9 mouse cellular contexts compared by ENCODE assay signal in the genomic region with DNA sequence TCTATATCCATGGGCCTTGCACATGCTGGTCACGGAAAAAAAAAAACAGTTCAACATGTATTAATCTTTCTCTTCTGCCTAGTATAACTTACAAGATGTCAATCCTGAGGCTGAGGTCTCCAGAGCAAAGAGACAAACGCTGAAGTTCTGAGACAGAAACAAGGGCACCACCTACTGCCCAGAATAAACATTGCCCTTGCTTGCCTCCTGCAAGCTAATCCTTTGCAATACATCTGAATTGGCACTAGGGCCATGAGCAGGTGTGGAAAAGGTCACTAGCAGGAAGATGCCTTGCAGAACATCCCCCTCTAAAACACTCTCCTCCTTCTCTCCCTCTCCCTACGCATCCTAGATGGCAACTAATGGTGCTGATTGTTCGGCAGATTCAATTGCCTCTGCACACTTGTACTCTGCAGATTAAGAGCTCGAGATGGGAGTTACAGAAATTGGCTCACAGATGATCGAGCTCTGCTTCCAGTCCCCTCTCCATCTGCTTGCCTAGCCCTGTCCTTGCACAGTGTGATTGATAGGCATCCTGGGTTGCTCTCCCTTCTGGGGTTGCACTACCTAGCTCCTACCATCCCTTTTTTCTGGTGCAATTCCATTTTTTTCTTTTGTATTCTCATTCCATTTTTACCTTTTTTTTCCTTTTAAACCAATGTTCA.
A peak's percentile ranks its signal among the peaks of the same experiment; 100 is the strongest.
DNase-seq lines count a peak whose midpoint lies in the region; ATAC-seq lines count a peak whose summit lies in the region.
"Had no signal": no experiment of that assay in that cellular context is flagged by ENCODE, and none has a peak within 500 bp of the region (broad histone marks: within the 10 kb centered on the region; RNA-seq: fewer than 3 reads in every experiment).

No protein-coding gene starts in this region.

- H3K27me3 ChIP-seq in liver, embryonic 12.5 days (replicated peaks): no peaks in the 10 kb centered on the region
- H3K27me3 ChIP-seq in hindbrain, embryonic 16.5 days (replicated peaks; ENCODE audit: control insufficient read depth, insufficient read depth, low read length): no peaks in the 10 kb centered on the region
- H3K27me3 ChIP-seq in midbrain, embryonic 16.5 days (ENCODE audit: control insufficient read depth, insufficient read depth, low read depth, low read length): no peaks in the 10 kb centered on the region
- H3K27me3 ChIP-seq: megakaryocyte, embryonic 14.5 days had no signal

- WGBS in liver, embryonic 12.5 days (ENCODE audit: insufficient replicate concordance): 28% methylated on average over 6 of the region's 6 CpGs
- 33% methylated on average over 6 of the region's 6 CpGs for WGBS in hindbrain, embryonic 16.5 days
- WGBS in midbrain, embryonic 16.5 days: 45% methylated on average over 6 of the region's 6 CpGs

- no peak overlapping the region for H3K27ac ChIP-seq in liver, embryonic 12.5 days
- no peak overlapping the region for H3K27ac ChIP-seq in hindbrain, embryonic 16.5 days (ENCODE audit: low read depth, low read length)
- no peak overlapping the region for H3K27ac ChIP-seq in midbrain, embryonic 16.5 days (ENCODE audit: low read length)

- H3K4me2 ChIP-seq in liver, embryonic 12.5 days: no peak overlapping the region
- H3K4me2 ChIP-seq in hindbrain, embryonic 16.5 days (ENCODE audit: low read length): no peak overlapping the region
- no peak overlapping the region for H3K4me2 ChIP-seq in midbrain, embryonic 16.5 days (ENCODE audit: low read length)

- no peaks in the 10 kb centered on the region for H3K9me3 ChIP-seq in liver, embryonic 12.5 days (replicated peaks)
- no peaks in the 10 kb centered on the region for H3K9me3 ChIP-seq in hindbrain, embryonic 16.5 days (ENCODE audit: control insufficient read depth, low read length)
- H3K9me3 ChIP-seq in midbrain, embryonic 16.5 days (replicated peaks; ENCODE audit: control insufficient read depth, low read length, poor library complexity, severe bottlenecking): 0 out of 2 replicates have a peak, but pooled peaks cover 2% of the 10 kb centered on the region
- H3K9me3 ChIP-seq: megakaryocyte, embryonic 14.5 days had no signal

- no peak for ATAC-seq in liver, embryonic 12.5 days
- peak; percentile 90 for ATAC-seq in hindbrain, embryonic 16.5 days
- peak; percentile 90 for ATAC-seq in midbrain, embryonic 16.5 days

- no peaks in the 10 kb centered on the region for H3K4me1 ChIP-seq in liver, embryonic 12.5 days
- no peaks in the 10 kb centered on the region for H3K4me1 ChIP-seq in hindbrain, embryonic 16.5 days (ENCODE audit: control insufficient read depth, insufficient read depth, low read depth, low read length)
- H3K4me1 ChIP-seq in midbrain, embryonic 16.5 days (ENCODE audit: control insufficient read depth, insufficient read depth, low read length): 0 out of 2 replicates have a peak, but pooled peaks cover 2% of the 10 kb centered on the region
- H3K4me1 ChIP-seq: megakaryocyte, embryonic 14.5 days had no signal

- no peak overlapping the region for H3K9ac ChIP-seq in liver, embryonic 12.5 days
- H3K9ac ChIP-seq in hindbrain, embryonic 16.5 days (ENCODE audit: low read depth, low read length): no peak overlapping the region
- no peak overlapping the region for H3K9ac ChIP-seq in midbrain, embryonic 16.5 days (ENCODE audit: low read depth, low read length)

- no peaks in the 10 kb centered on the region for H3K36me3 ChIP-seq in liver, embryonic 12.5 days
- H3K36me3 ChIP-seq in hindbrain, embryonic 16.5 days (ENCODE audit: control insufficient read depth, insufficient read depth, low read length): no peaks in the 10 kb centered on the region
- H3K36me3 ChIP-seq in midbrain, embryonic 16.5 days (ENCODE audit: control insufficient read depth, insufficient read depth, low read length): no peaks in the 10 kb centered on the region

- peak; percentile 3 for DNase-seq in liver
- peak; percentile 8 for DNase-seq in adrenal gland, postnatal 25 days
- DNase-seq in fibroblast of lung, adult 2 months (ENCODE audit: low read depth): peak; percentile 19
- DNase-seq in left cerebral cortex, adult 11 months (ENCODE audit: low spot score): peak; percentile 56
- peak; percentile 2 to 5 for DNase-seq in thymus, postnatal 36 days

- H3K4me3 ChIP-seq in liver, embryonic 12.5 days: no peak overlapping the region
- H3K4me3 ChIP-seq in hindbrain, embryonic 16.5 days (ENCODE audit: low read length): no peak overlapping the region
- H3K4me3 ChIP-seq in midbrain, embryonic 16.5 days (ENCODE audit: low read depth, low read length): no peak overlapping the region
- H3K4me3 ChIP-seq: megakaryocyte, embryonic 14.5 days had no signal

Comparison
In these comparisons a context has a peak if more than half of its experiments do, and no peak if none do; other contexts are left out.
1. DNase-seq: peak in every context shown above with its lines; median percentile 56 in left cerebral cortex, adult 11 months; 19 in fibroblast of lung, adult 2 months; 8 in adrenal gland, postnatal 25 days; 4 in thymus, postnatal 36 days; 3 in liver.